Mouse (Mus musculus): Measurements from ENCODE around the gene Tsc22d3.
"Not testable (repeated sequence)": the region's sequence is repeated elsewhere in the genome, so short reads cannot be mapped to it uniquely, and the experiment has no call there.

Gene Tsc22d3

GRCm38 (mm10) chrX:140529074-140529561 lies 71.3 kb downstream of the Tsc22d3 start:
- no peak for DNase-seq (ENCODE audit: low read depth, low spot score)

GRCm38 (mm10) chrX:140527231-140527630 lies 73.2 kb downstream of the Tsc22d3 start:
- DNase-seq (ENCODE audit: low read depth, low spot score), result no peak

DNA sequence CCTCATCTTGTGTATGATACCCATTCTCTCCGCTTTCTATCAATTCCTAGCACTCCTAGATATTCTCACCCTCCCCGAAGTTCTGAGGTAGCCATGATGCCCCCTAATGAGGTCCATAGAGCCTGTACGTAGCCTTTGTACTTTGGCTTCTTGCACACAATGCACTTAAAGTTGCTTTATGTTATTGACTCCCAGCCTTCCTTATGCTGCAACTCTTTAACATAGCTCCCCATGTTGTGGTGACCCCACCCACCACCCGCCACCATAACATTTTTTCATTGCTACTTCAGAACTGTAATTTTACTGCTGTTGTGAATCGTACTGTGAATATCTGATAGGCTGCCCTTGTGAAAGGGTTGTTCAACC lies 74.2 kb downstream of the Tsc22d3 start:
- no peak for DNase-seq (ENCODE audit: low read depth, low spot score)

GRCm38 (mm10) chrX:140525604-140526252 lies 74.7 kb downstream of the Tsc22d3 start:
- no peak for DNase-seq (ENCODE audit: low read depth, low spot score)

- no peak for DNase-seq (ENCODE audit: low read depth, low spot score)
These were observed 76.2 kb downstream of the Tsc22d3 start for GRCm38 (mm10) chrX:140524231-140524630.

- DNase-seq (ENCODE audit: low read depth, low spot score), result no peak
These were observed 78.2 kb downstream of the Tsc22d3 start for GRCm38 (mm10) chrX:140522071-140522765.

- peak; percentile 66 for DNase-seq (ENCODE audit: low read depth, low spot score)
These were observed 80.0 kb downstream of the Tsc22d3 start for GRCm38 (mm10) chrX:140520146-140521102.

DNA sequence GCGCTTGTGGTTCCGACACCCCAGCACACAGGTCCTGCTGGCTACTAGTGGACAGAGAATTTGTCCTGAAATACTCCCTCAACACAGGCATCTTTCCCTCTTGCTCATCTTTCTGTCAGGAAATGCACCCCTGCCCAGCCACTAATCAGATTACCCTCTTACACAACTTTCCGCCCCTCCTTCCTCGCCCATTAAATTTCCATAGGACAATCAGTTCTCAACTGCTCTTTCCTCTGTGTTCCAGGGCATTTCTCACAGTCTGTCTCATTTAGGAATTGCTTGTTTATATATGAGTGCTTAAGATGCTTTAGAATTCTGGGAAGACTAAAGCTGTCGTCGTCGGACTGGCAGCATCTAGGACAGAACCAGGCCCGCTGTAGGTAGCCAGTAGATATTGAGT lies 82.1 kb downstream of the Tsc22d3 start:
- no peak for DNase-seq (ENCODE audit: low read depth, low spot score)

- no peak for DNase-seq (ENCODE audit: low read depth, low spot score)
These were observed 87.1 kb downstream of the Tsc22d3 start for GRCm38 (mm10) chrX:140513379-140513778.

DNA sequence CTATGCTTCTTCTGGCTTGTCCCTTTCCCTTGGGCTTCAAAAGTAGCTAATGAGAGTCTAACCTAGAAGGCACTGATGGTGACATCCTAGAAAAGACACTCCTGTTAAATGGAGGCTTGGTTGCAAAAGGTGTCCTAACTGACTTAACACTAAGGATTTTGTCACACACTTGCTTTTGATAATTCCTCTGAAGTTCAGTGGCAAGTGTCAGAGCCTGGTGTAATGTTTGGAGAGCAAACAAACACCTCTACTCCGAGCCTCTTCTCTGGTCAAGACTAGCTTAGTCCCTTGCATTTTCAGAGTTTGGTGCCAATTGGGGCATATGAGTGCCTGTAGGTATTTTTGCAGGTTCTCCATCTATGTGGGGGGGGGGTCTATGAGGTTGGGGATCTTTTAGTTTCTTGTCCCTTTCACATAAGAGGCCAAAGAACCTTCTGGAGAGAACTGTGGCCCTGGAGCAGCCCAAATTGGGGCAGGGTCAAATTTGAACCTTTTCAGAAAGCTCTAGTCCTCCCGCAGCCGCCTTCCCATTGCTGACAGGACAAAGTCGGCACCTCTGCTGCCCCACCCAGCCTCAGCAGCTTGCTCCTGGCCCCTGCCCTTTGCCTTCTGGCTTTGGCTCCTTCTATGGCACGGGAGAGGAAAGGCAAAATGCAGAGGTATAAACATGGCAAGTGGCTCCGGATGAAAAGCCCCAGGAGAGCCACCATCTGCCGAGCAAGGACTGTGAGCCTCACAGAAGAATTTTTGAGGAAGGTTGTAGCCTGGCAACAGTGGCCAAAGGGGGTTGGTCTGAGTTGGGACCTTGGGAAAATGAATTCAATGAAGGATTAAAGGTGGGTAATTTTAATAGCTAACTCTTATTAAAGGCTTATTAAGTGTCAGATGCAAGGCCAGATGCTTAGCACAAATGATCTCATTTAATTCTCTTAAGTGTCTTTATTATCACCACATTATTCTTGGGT lies 88.5 kb downstream of the Tsc22d3 start:
- no peak for DNase-seq (ENCODE audit: low read depth, low spot score)

- DNase-seq (ENCODE audit: low read depth, low spot score), result no peak
These were observed 89.6 kb downstream of the Tsc22d3 start for GRCm38 (mm10) chrX:140510696-140511429.

DNA sequence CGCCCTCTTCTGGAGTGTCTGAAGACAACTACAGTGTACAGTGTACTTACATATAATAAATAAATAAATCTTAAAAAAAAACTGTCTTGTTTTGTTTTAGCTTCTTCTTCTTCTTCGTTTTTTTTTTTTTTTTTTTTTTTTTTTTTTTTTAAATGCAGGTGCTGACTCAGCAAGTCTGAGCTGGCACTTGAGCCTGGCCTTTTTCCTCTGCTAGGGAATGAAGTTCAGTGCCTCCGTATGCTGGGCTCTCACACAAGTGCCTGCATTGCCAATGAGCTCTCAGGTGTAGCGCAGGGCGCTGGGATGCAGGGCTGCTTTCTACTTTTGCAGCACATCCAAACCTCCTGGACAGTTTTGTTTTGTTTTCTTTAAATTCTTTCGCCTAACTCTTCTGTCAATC lies 90.6 kb downstream of the Tsc22d3 start:
- no peak for DNase-seq (ENCODE audit: low read depth, low spot score)

DNA sequence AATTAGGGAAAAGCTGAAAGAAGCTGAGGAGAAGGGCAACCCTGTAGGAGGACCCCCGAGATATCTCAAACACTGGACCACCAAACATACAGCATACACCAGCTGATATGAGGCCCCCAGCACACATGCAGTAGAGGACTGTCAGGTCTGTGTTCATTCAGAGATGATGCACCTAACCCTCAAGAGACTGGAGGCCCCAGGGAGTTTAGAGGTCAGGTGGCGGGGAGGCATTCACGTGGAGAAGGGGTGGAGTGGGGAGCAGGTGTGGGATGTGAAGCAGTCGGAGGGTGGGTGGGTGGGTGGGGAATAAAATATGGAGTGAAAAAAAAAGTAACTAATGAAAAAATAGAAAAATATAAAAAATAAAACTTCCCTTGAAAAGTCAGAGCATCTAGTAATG lies 91.7 kb downstream of the Tsc22d3 start:
- DNase-seq (ENCODE audit: low read depth, low spot score), result not testable (repeated sequence)

DNA sequence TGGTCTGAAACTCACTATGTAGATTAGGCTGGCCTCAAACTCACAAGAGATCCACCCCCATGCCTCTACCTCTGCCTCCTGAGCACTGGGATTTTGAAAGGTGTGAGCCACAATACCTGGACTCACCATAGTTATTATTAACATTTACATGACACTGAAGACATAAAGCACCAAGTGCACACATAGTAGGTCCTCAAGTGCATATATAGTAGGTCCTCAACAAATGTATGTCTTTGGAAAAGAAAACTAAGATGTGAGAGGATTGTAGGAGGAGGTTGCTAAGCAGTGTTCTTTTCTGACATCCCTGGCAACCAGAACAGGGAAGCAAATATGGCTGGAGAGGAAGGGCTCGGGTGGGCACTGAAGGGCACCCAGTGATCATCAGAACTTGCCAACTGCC lies 93.1 kb downstream of the Tsc22d3 start:
- no peak for DNase-seq (ENCODE audit: low read depth, low spot score)

DNA sequence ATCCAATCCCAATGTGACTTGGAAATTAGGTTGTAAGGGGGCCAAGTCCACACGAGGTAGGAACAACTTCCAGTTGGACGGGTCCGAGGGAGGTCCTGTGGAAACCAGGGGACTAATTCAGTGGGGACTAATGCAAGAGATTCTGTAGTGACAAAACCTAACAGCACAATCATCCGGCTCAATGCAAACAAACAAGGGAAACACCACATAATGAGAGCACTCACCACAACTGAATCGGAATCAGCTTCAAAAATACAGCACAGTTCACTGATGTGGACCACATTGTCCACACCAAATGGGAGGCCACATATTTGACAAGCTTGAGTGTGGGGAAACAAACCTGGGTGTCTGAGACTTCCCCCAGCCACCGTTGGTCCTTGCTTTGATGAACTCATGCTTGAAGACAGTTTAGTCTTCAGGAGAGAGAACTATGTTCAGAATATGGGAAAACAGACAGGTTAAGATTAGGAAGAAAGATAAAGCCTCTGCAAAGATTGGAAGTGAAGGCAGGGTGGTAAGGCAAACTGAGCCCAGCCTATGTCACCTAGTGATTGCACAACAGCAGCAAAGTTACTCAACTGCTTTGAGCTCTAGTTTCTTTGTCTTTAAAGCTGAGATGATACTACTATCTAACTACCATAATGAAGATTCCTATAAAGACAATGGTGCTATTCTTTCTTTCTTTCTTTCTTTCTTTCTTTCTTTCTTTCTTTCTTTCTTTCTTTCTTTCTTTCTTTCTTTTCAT lies 93.9 kb downstream of the Tsc22d3 start:
- DNase-seq (ENCODE audit: low read depth, low spot score), result no peak

GRCm38 (mm10) chrX:140505497-140506238 lies 94.8 kb downstream of the Tsc22d3 start:
- DNase-seq (ENCODE audit: low read depth, low spot score), result no peak

DNA sequence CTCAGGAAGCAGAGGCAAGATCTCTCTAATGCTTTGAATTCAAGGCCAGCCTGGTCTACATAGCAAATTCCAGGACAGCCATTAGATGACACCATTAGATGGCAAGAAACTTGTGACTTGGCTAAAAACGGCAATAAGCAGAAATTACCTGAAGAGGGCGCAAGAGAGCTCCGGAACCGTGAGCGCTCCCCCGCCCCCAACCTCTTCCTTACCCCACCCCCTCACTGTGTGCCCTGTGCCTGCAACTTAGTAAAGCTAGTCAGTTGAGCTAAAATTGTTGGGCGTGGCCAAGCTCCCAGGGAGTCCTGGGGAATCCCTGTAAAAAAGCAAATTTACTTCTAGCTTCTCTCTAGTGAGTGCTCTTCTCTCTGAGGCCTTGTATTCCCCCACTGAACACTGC lies 96.6 kb downstream of the Tsc22d3 start:
- no peak for DNase-seq (ENCODE audit: low read depth, low spot score)

DNA sequence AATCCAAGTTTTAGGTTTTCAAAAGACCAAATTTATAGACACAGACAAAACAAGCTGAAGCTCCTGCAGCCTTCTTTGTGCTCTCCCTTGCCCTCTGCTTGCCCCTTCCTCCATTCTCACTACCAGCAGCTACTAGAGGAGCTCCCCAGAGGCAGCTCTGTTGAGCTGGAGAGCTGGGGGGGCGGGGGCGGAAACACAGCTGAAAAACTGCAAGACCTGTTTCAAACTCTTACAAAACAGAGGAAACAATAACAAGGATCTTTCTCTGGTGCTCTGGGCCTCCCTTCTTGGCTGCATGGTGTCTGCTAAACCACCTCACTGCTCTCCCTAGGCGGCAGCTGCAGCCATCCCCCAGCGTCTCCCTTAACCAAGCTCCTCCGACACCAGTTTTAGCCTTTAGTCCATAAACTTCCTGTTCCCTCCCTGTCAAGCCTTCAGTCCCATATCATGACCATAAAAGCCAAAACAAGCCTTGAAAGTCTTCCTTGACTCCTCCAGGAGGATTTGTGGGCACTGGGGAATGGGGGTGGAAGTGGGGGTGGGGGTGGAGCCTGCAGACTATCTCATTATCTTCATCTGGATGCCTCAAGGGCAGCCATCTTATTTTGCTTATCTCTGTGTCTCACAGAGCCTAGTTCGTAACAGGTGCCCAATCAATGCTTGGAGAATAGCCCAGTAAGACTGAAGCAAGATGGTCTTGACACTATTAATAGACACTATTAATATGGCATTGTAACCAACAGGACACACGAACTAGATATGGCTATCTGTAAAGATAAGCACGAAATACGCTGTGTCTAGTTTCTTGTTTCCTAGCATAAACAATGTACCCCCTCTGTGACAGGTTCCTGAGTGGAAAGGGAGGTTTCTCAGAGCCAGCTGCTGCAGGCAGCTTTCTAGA lies 98.8 kb downstream of the Tsc22d3 start:
- DNase-seq (ENCODE audit: low read depth, low spot score), result no peak
